Mouse (Mus musculus) testis, adult 2 months (tissue): ENCODE measurements at regions not wholly inside any gene's neighbourhood (a gene's known extent, or its start where the extent isn't known, plus 50 kb on each side); places are given as distances from the start of the nearest gene placed in this dataset.

ENCODE experiments used
- CTCF ChIP-seq: fragments of 200-500 bp; IDR thresholded peaks from 2 replicates; pipeline ENCODE4 v1.5.1; 2012; ENCODE audit warnings: low read depth, mild to moderate bottlenecking, inconsistent platforms, low read length, moderate library complexity; ENCODE audit not compliant: control insufficient read depth, insufficient read depth, insufficient replicate concordance
- POLR2A ChIP-seq: fragments of 200-500 bp; IDR thresholded peaks from 2 replicates; pipeline ENCODE4 v1.6.1; 2012; ENCODE audit warnings: low read depth, mild to moderate bottlenecking, inconsistent platforms, low read length, moderate library complexity; ENCODE audit not compliant: control insufficient read depth

DNA sequence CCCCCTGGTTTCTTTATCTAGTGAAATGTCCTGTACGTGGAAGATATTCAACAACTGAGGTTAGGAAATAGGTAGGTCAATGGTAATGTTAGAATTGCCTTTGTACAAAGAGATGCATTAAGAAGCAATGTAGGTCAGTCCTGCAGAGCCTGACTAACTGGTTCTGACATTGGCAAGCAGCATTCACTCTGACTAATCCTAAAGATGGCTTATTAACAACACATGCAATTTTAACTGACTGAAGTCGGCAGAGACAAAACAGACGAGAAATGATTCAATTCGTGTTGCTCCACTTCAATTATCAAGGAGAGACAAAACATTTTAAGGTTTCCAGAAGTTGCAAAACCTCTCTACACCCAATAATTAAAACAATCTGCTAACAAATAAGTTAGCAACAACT lies 470.0 kb upstream of the Cited2 start:
- no peak for TF ChIP-seq CTCF
- no peak for TF ChIP-seq POLR2A
